Comparison of ENCODE assay signal across 27 mouse cellular contexts in genomic region chr10:91376683-91377082, GRCm38 (mm10).
"Had no signal": no experiment of that assay in that cellular context is flagged by ENCODE, and none has a peak within 500 bp of the region (broad histone marks: within the 10 kb centered on the region; RNA-seq: fewer than 3 reads in every experiment).

No protein-coding gene starts in this region.

- H3K27me3 ChIP-seq: embryonic facial prominence, embryonic 12.5 days; embryonic facial prominence, embryonic 13.5 days; embryonic facial prominence, embryonic 15.5 days; forebrain, embryonic 12.5 days; forebrain, embryonic 13.5 days; forebrain, embryonic 15.5 days had no signal

- H3K9ac ChIP-seq: embryonic facial prominence, embryonic 12.5 days; embryonic facial prominence, embryonic 13.5 days; embryonic facial prominence, embryonic 15.5 days; forebrain, embryonic 12.5 days; forebrain, embryonic 13.5 days; forebrain, embryonic 15.5 days; forebrain, postnatal 0 days had no signal

- H3K27ac ChIP-seq: embryonic facial prominence, embryonic 10.5 days; embryonic facial prominence, embryonic 12.5 days; embryonic facial prominence, embryonic 13.5 days; embryonic facial prominence, embryonic 15.5 days; forebrain, embryonic 10.5 days; forebrain, embryonic 12.5 days; forebrain, embryonic 13.5 days; forebrain, embryonic 15.5 days; gastrocnemius, adult 2 months; heart, adult 2 months; heart, embryonic 10.5 days had no signal

- ATAC-seq: forebrain, embryonic 13.5 days; forebrain, embryonic 14.5 days; forebrain, embryonic 15.5 days; forebrain, embryonic 16.5 days; forebrain, postnatal 0 days had no signal

- H3K4me3 ChIP-seq: embryonic facial prominence, embryonic 10.5 days; embryonic facial prominence, embryonic 12.5 days; embryonic facial prominence, embryonic 13.5 days; embryonic facial prominence, embryonic 15.5 days; erythroblast, embryonic 14.5 days; forebrain, embryonic 10.5 days; forebrain, embryonic 12.5 days; forebrain, embryonic 13.5 days; forebrain, embryonic 15.5 days; gastrocnemius, adult 2 months; heart, adult 2 months; heart, embryonic 10.5 days had no signal

- H3K4me1 ChIP-seq: embryonic facial prominence, embryonic 10.5 days; embryonic facial prominence, embryonic 12.5 days; embryonic facial prominence, embryonic 13.5 days; embryonic facial prominence, embryonic 15.5 days; forebrain, embryonic 13.5 days; forebrain, embryonic 15.5 days; heart, embryonic 10.5 days had no signal

- H3K9me3 ChIP-seq: embryonic facial prominence, embryonic 10.5 days; embryonic facial prominence, embryonic 12.5 days; embryonic facial prominence, embryonic 13.5 days; embryonic facial prominence, embryonic 15.5 days; forebrain, embryonic 10.5 days; forebrain, embryonic 12.5 days; forebrain, embryonic 13.5 days; forebrain, embryonic 15.5 days; heart, embryonic 10.5 days had no signal

- H3K4me2 ChIP-seq: embryonic facial prominence, embryonic 12.5 days; embryonic facial prominence, embryonic 13.5 days; embryonic facial prominence, embryonic 15.5 days; forebrain, embryonic 12.5 days; forebrain, embryonic 13.5 days; forebrain, embryonic 15.5 days had no signal

- DNase-seq: cerebellum, adult 9-11 months; cerebellum, postnatal 10 days; cerebellum, postnatal 14 days; cerebellum, postnatal 25 days; cerebellum, postnatal 36 days; embryo, embryonic 11 days; forebrain, postnatal 0 days; gastrocnemius, adult 2 months; gastrocnemius, postnatal 10 days; gastrocnemius, postnatal 14 days; gastrocnemius, postnatal 25 days; gastrocnemius, postnatal 36 days; heart, adult 11 months; heart, adult 18-20 months; heart, adult 2 months had no signal

- H3K36me3 ChIP-seq: embryonic facial prominence, embryonic 10.5 days; embryonic facial prominence, embryonic 12.5 days; embryonic facial prominence, embryonic 13.5 days; embryonic facial prominence, embryonic 15.5 days; forebrain, embryonic 10.5 days; forebrain, embryonic 12.5 days; forebrain, embryonic 15.5 days; heart, embryonic 10.5 days had no signal
